Mouse (Mus musculus) CH12.LX (cell line): ENCODE measurements around the gene Rgs3. TPM values are rescaled to one million over a fixed set of nuclear protein-coding genes. Genes with fewer than 3 reads are reported as not detected.

Experiments
- DNase-seq: peaks from one replicate; pipeline ENCODE4 v3.0.0-alpha.2; 2013; ENCODE audit errors: extremely low read depth
- H3K27ac ChIP-seq: 2 replicates; pipeline ENCODE4 v1.5.1; 2012; ENCODE audit warnings: low read depth, mild to moderate bottlenecking, control low read depth, moderate library complexity; ENCODE audit not compliant: insufficient read depth
- H3K27me3 ChIP-seq: replicated peaks from 2 replicates; pipeline ENCODE3; 2012; ENCODE audit warnings: inconsistent platforms
- H3K36me3 ChIP-seq, 2 experiments: replicated peaks in 1 of 2; 2 replicates each; pipeline versions ENCODE3 to v1.6.1; 2012; ENCODE audit warnings: inconsistent platforms in 1 of 2, low read length in 1 of 2, mild to moderate bottlenecking in 1 of 2, mixed read lengths in 1 of 2, moderate library complexity in 1 of 2; ENCODE audit not compliant: control insufficient read depth in 1 of 2, insufficient read depth in 1 of 2
- H3K4me1 ChIP-seq, 2 experiments: 2 replicates each; pipeline ENCODE4 v1.6.1; 2012; ENCODE audit warnings: inconsistent platforms in 1 of 2, moderate library complexity in 1 of 2; ENCODE audit not compliant: insufficient read depth in 2 of 2, control insufficient read depth in 1 of 2
- H3K4me2 ChIP-seq: 2 replicates; pipeline ENCODE4 v1.6.1; 2012; ENCODE audit warnings: low read depth, mild to moderate bottlenecking, control low read depth; ENCODE audit not compliant: poor library complexity, insufficient read depth, severe bottlenecking
- H3K4me3 ChIP-seq, 3 experiments: fragments of 150-350 bp in 1 of 3; sonication (generic) in 1 of 3; replicated peaks in 1 of 3; 2 replicates each; pipeline versions ENCODE3 to v1.5.1; 2011 to 2012; ENCODE audit warnings: low read depth in 2 of 3, low read length in 2 of 3, mild to moderate bottlenecking in 2 of 3, moderate library complexity in 2 of 3, control low read depth in 1 of 3, improper control_type of control experiment in 1 of 3, inconsistent platforms in 1 of 3, mixed read lengths in 1 of 3; ENCODE audit not compliant: poor library complexity in 1 of 3
- H3K79me2 ChIP-seq: replicated peaks from 2 replicates; pipeline ENCODE4 v1.6.1; 2012; ENCODE audit warnings: mild to moderate bottlenecking, moderate library complexity; ENCODE audit not compliant: control insufficient read depth, poor library complexity, insufficient read depth, severe bottlenecking; ENCODE audit errors: extremely low read depth
- H3K9ac ChIP-seq: 2 replicates; pipeline ENCODE4 v1.6.1; 2012; ENCODE audit warnings: low read depth, mild to moderate bottlenecking, control low read depth, moderate library complexity; ENCODE audit not compliant: insufficient read depth
- H3K9me3 ChIP-seq: replicated peaks from 2 replicates; pipeline ENCODE3; 2012; ENCODE audit warnings: low read length, inconsistent platforms, mixed read lengths
- BHLHE40 ChIP-seq: IDR thresholded peaks from 2 replicates; pipeline ENCODE4 v1.6.1; 2011; ENCODE audit warnings: mild to moderate bottlenecking, low read depth, low read length, improper control_type of control experiment
- CHD1 ChIP-seq: IDR thresholded peaks from 2 replicates; pipeline ENCODE4 v1.6.1; 2012; ENCODE audit warnings: low read depth, low read length, improper control_type of control experiment, inconsistent platforms
- CHD2 ChIP-seq: IDR thresholded peaks from 2 replicates; pipeline ENCODE4 v1.6.1; 2011; ENCODE audit warnings: low read length, improper control_type of control experiment
- E2F4 ChIP-seq: IDR thresholded peaks from 2 replicates; pipeline ENCODE4 v1.6.1; 2011; ENCODE audit warnings: low read depth, low read length, improper control_type of control experiment; ENCODE audit not compliant: insufficient replicate concordance
- ELF1 ChIP-seq: IDR thresholded peaks from 2 replicates; pipeline ENCODE4 v1.6.1; 2014; ENCODE audit warnings: low read depth, mild to moderate bottlenecking, inconsistent platforms, low read length, improper control_type of control experiment
- EP300 ChIP-seq: IDR thresholded peaks from 2 replicates; pipeline ENCODE4 v1.6.1; 2011; ENCODE audit warnings: low read length, improper control_type of control experiment
- HCFC1 ChIP-seq: IDR thresholded peaks from 2 replicates; pipeline ENCODE4 v1.6.1; 2012; ENCODE audit warnings: low read depth, mild to moderate bottlenecking, inconsistent platforms, low read length, improper control_type of control experiment
- JUND ChIP-seq: conservative IDR thresholded peaks from 2 replicates; pipeline ENCODE4 v1.6.1; 2011; ENCODE audit warnings: low read depth, low read length, improper control_type of control experiment
- KAT2A ChIP-seq: IDR thresholded peaks from 2 replicates; pipeline ENCODE4 v1.6.1; 2012; ENCODE audit warnings: low read length, improper control_type of control experiment, inconsistent platforms; ENCODE audit not compliant: insufficient replicate concordance
- MAFK ChIP-seq: IDR thresholded peaks from 2 replicates; pipeline ENCODE4 v1.6.1; 2011; ENCODE audit warnings: low read length, improper control_type of control experiment; ENCODE audit not compliant: insufficient replicate concordance
- MAX ChIP-seq: IDR thresholded peaks from 2 replicates; pipeline ENCODE4 v1.6.1; 2011; ENCODE audit warnings: low read length, improper control_type of control experiment
- MEF2A ChIP-seq: IDR thresholded peaks from 2 replicates; pipeline ENCODE4 v1.6.1; 2014; ENCODE audit warnings: low read depth, mild to moderate bottlenecking, inconsistent platforms, low read length, improper control_type of control experiment, borderline replicate concordance
- MXI1 ChIP-seq: IDR thresholded peaks from 2 replicates; pipeline ENCODE4 v1.6.1; 2011; ENCODE audit warnings: mild to moderate bottlenecking, low read depth, low read length, improper control_type of control experiment
- MYC ChIP-seq: IDR thresholded peaks from 2 replicates; pipeline ENCODE4 v1.6.1; 2011; ENCODE audit warnings: low read depth, mild to moderate bottlenecking, improper control_type of control experiment, low read length
- POLR2A ChIP-seq: IDR thresholded peaks from 2 replicates; pipeline ENCODE4 v1.6.1; 2011; ENCODE audit warnings: low read depth, mild to moderate bottlenecking, improper control_type of control experiment, low read length
- POLR2AphosphoS2 ChIP-seq: IDR thresholded peaks from 2 replicates; pipeline ENCODE4 v1.6.1; 2011; ENCODE audit warnings: low read depth, low read length, improper control_type of control experiment
- SIN3A ChIP-seq: IDR thresholded peaks from 2 replicates; pipeline ENCODE4 v1.6.1; 2012; ENCODE audit warnings: low read length, improper control_type of control experiment, inconsistent platforms
- SMC3 ChIP-seq: IDR thresholded peaks from 2 replicates; pipeline ENCODE4 v1.6.1; 2011; ENCODE audit warnings: low read depth, low read length, improper control_type of control experiment
- TCF12 ChIP-seq: IDR thresholded peaks from 2 replicates; pipeline ENCODE4 v1.6.1; 2014; ENCODE audit warnings: low read depth, mild to moderate bottlenecking, inconsistent platforms, low read length, improper control_type of control experiment
- UBTF ChIP-seq: IDR thresholded peaks from 2 replicates; pipeline ENCODE4 v1.6.1; 2012; ENCODE audit warnings: low read depth, mild to moderate bottlenecking, inconsistent platforms, low read length, improper control_type of control experiment, moderate library complexity
- USF1 ChIP-seq: IDR thresholded peaks from 2 replicates; pipeline ENCODE4 v1.6.1; 2014; ENCODE audit warnings: low read depth, mild to moderate bottlenecking, inconsistent platforms, low read length, improper control_type of control experiment
- ZKSCAN1 ChIP-seq: IDR thresholded peaks from 2 replicates; pipeline ENCODE4 v1.6.1; 2012; ENCODE audit warnings: low read depth, inconsistent platforms, low read length, improper control_type of control experiment, borderline replicate concordance
- dilution Hi-C: fragments of 300-500 bp; cut with MboI; formaldehyde crosslinking; loops from 2 replicates; pipeline ENCODE4 v1.14.3; 2020; ENCODE audit warnings: low sequenced_read_pairs; ENCODE audit not compliant: extremely low pct_unique_long_range_greater_than_20kb, extremely low pct_ligation_motif_present
- in situ Hi-C: fragments of 300-500 bp; cut with MboI; formaldehyde crosslinking; loops from 3 replicates; pipeline ENCODE4 v1.14.3; 2019; ENCODE audit warnings: low sequenced_read_pairs, low pct_ligation_motif_present, low pct_unique_long_range_greater_than_20kb, mixed read lengths
- polyA plus RNA-seq: library from polyadenylated mRNA; unstranded; fragments of >175 nt; gene quantifications from 2 replicates; pipeline ENCODE4 v1.2.1, GENCODE M21; 2012; ENCODE audit warnings: low read depth; ENCODE audit not compliant: insufficient read length
- total RNA-seq, 2 experiments: library from RNA; depleted of rRNA; stranded (reverse); fragments of 300-350 nt in 1 of 2; fragments of >200 nt in 1 of 2; gene quantifications; 2 replicates each; pipeline ENCODE4 v1.2.3; 2012 to 2014

Rgs3 gene
- total and polyA plus RNA-seq, 3 experiments = 3.3 to 6.0 (median 3.5) TPM

DNA sequence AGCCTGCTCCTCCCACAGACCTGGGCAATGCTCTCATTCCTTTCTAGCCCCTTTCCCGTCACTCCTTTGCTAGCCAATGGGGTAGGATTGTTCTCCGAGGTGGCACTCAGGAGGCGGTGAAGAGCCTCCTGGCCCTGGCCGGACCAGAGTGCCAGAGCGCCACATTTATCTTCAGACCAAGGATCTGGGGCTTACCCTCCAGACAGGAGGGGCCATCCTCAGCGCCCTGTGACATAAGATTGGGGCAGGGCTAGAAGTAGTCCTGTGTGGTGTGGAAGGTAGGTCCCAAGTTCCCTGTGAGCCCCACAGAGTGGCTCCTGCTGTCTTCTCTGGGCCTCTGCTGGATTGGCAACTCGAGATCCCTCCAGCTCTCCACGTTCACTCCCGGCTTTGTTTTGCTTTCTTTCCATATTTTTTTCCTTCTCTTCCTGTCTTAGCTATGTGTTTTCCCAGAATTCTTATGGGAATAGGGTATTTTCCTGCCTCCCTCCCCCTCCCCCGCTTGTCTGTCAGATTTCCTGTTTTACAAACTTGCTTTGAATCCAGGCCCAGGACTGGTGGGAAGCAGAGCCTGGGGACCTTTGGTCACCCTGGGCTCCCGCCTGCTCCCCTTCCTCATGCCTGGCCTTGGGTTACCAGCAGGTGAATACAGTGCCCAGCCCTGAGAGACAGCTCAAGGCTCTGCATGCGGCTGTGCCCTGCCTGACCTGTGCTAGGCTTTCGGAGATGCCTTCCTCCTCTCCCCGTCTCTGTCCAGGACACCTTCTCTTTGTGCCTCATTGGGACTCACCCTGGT, 62.4 kb downstream of the Rgs3 start:
- H3K9ac ChIP-seq = no peak overlapping the region
- no peak overlapping the region for H3K4me2 ChIP-seq
- in situ Hi-C loops = no loop called here
- H3K27ac ChIP-seq = no peak overlapping the region
- no peaks in the 10 kb centered on the region for H3K36me3 ChIP-seq
- DNase-seq = no peak
- H3K4me1 ChIP-seq = peaks cover 3 to 19% of the 10 kb centered on the region in 2 experiments; a peak in 3 of 4 replicates
- peaks cover 7% of the 10 kb centered on the region for H3K27me3 ChIP-seq
- H3K9me3 ChIP-seq = no peaks in the 10 kb centered on the region
- TF ChIP-seq MAFK (no peak), CHD1 (no peak), SIN3A (no peak), MEF2A (no peak), BHLHE40 (no peak), USF1 (no peak), EP300 (no peak), JUND (no peak), CHD2 (no peak), KAT2A (no peak), MXI1 (no peak), POLR2AphosphoS2 (no peak), POLR2A (no peak), ZKSCAN1 (no peak)
- no peak overlapping the region for H3K4me3 ChIP-seq
- H3K79me2 ChIP-seq = no peaks in the 10 kb centered on the region
- dilution Hi-C loops = no loop called here

DNA sequence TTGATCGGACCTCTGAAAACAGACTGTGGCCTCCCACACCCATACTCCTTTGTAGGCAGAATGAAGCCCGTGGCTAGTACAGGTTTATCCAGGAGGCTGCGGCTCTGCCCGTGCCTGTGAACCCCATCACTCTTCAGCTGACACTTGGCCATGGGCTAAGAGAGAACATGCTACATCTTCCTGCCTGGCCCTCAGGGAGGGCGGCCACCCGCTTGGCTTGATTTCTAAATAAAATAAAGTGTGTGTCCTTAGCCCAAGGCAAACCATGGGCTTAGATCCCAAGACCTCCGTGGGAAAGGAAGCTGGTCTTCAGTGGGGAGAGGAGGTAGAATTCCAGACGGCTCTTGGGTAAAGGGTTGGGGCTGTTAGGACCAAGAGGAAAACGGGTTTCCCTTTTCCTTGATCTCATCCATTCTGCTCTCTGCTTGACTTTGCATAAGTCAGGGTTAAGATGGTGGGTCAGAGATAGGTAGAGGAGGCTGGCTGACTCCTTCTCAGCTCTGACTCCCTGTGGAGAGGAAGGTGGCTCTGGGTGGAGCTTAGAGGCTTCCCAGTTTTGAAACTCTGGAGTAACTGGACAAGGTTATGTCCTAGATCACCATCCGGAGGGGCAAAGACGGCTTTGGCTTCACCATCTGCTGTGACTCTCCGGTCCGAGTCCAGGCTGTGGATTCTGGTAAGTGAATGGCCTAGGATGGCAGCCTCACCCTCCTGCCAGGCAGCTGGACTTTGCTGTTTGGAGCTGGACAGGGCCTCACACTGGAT, 63.8 kb downstream of the Rgs3 start:
- Histone ChIP-seq H3K4me3 (no peak overlapping the region), H3K36me3 (no peaks in the 10 kb centered on the region), H3K27ac (no peak overlapping the region), H3K9me3 (no peaks in the 10 kb centered on the region), H3K79me2 (no peaks in the 10 kb centered on the region), H3K4me2 (no peak overlapping the region), H3K4me1 (peaks cover 3 to 19% of the 10 kb centered on the region in 2 experiments; a peak in 3 of 4 replicates), H3K27me3 (no peaks in the 10 kb centered on the region), H3K9ac (no peak overlapping the region)
- no peak for DNase-seq
- no peak for TF ChIP-seq ZKSCAN1
- no peak for TF ChIP-seq EP300
- TF ChIP-seq HCFC1 = no peak
- no peak for TF ChIP-seq MYC
- TF ChIP-seq BHLHE40 = no peak
- no peak for TF ChIP-seq UBTF
- TF ChIP-seq USF1 = no peak
- no peak for TF ChIP-seq MAFK
- no peak for TF ChIP-seq ELF1
- no peak for TF ChIP-seq E2F4
- TF ChIP-seq CHD2 = no peak
- TF ChIP-seq MAX = no peak
- TF ChIP-seq SMC3 = no peak
- no peak for TF ChIP-seq MXI1
- no peak for TF ChIP-seq TCF12
- in situ Hi-C loops (no loop called here), dilution Hi-C loops (no loop called here)
